Mouse (Mus musculus) limb, embryonic 15.5 days (tissue): Measurements from ENCODE around the gene Nfia. TPM values are rescaled to one million over a fixed set of nuclear protein-coding genes. Genes with fewer than 3 reads are reported as not detected.

Source experiments
- ATAC-seq: fragments of 200-750 bp; cut with Nextera tagmentation; 2 replicates; pipeline ENCODE4 v1.8.0; 2017; ENCODE audit warnings: low read depth, moderate TSS enrichment; ENCODE audit not compliant: insufficient number of reproducible peaks, low FRiP score, low TSS enrichment
- H3K27ac ChIP-seq: fragments of 300-500 bp; sonication (generic); 2 replicates; pipeline ENCODE4 v1.5.1; 2015; ENCODE audit warnings: moderate library complexity, mild to moderate bottlenecking, inconsistent platforms
- H3K27me3 ChIP-seq: fragments of 300-500 bp; sonication (generic); 2 replicates; pipeline ENCODE4 v1.6.1; 2015; ENCODE audit warnings: inconsistent platforms
- H3K36me3 ChIP-seq: fragments of 300-500 bp; sonication (generic); 2 replicates; pipeline ENCODE4 v1.6.1; 2015; ENCODE audit warnings: inconsistent platforms
- H3K4me1 ChIP-seq: fragments of 300-500 bp; sonication (generic); 2 replicates; pipeline ENCODE4 v1.6.1; 2015; ENCODE audit warnings: inconsistent platforms
- H3K4me2 ChIP-seq: fragments of 300-500 bp; sonication (generic); 2 replicates; pipeline ENCODE4 v1.6.1; 2015; ENCODE audit warnings: mild to moderate bottlenecking, inconsistent platforms
- H3K4me3 ChIP-seq: fragments of 300-500 bp; sonication (generic); 2 replicates; pipeline ENCODE4 v1.5.1; 2015; ENCODE audit warnings: mild to moderate bottlenecking, inconsistent platforms
- H3K9ac ChIP-seq: fragments of 300-500 bp; sonication (generic); 2 replicates; pipeline ENCODE4 v1.6.1; 2015; ENCODE audit warnings: inconsistent platforms
- H3K9me3 ChIP-seq: fragments of 300-500 bp; sonication (generic); 2 replicates; pipeline ENCODE4 v1.6.1; 2016; ENCODE audit warnings: inconsistent platforms
- WGBS: fragments of 180-500 bp; shearing (Covaris S2); methylation state at CpG from one replicate; pipeline ENCODE4 v1.1.7; 2015; 5-methylcytosine and 5-hydroxymethylcytosine counted together
- polyA plus RNA-seq: library from polyadenylated mRNA; unstranded; fragments of >200 nt; fragmentation: Nextera tagmentation; extraction: Ambion mirVana; gene quantifications from 2 replicates; pipeline ENCODE4 v1.2.1, GENCODE M21; 2015

The Nfia gene
- polyA plus RNA-seq, 1 experiment from 2014 or later: 64.9 TPM

DNA sequence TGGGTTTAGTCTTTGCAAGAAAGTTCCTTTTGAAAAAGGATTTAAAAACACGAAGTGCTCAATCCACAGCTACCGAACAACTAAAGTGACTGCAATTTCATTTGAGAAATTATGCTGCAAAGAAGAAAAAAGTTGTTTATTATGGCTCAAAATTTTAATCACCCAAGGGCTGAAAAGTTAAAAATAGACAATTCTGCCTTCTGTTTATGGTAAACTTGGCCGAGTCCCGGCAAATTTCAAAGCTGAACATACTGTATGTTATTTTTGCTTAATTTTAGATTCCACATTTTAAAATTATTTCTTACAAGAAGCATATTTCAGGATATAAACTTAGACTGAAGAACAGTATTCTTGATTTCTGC, 59.7 kb downstream of the Nfia start:
- peaks cover 32% of the 10 kb centered on the region for H3K4me1 ChIP-seq
- H3K36me3 ChIP-seq: peaks cover 4% of the 10 kb centered on the region; the same call in 1 of the 2 replicates
- no peaks in the 10 kb centered on the region for H3K9me3 ChIP-seq
- no peak overlapping the region for H3K4me2 ChIP-seq
- no peak for ATAC-seq
- H3K27ac ChIP-seq: no peak overlapping the region
- no peak overlapping the region for H3K4me3 ChIP-seq
- H3K9ac ChIP-seq: no peak overlapping the region
- H3K27me3 ChIP-seq: no peaks in the 10 kb centered on the region
- WGBS: 81% methylated on average over 4 of the region's 4 CpGs

- Histone ChIP-seq H3K4me3 (no peak overlapping the region), H3K36me3 (no peaks in the 10 kb centered on the region), H3K27me3 (no peaks in the 10 kb centered on the region), H3K27ac (no peak overlapping the region), H3K9ac (no peak overlapping the region), H3K4me2 (no peak overlapping the region), H3K9me3 (no peaks in the 10 kb centered on the region), H3K4me1 (peaks cover 35% of the 10 kb centered on the region)
- WGBS: 56% methylated on average over 13 of the region's 13 CpGs
- no peak for ATAC-seq
These were observed 64.3 kb downstream of the Nfia start for GRCm38 (mm10) chr4:97836812-97837211.

DNA sequence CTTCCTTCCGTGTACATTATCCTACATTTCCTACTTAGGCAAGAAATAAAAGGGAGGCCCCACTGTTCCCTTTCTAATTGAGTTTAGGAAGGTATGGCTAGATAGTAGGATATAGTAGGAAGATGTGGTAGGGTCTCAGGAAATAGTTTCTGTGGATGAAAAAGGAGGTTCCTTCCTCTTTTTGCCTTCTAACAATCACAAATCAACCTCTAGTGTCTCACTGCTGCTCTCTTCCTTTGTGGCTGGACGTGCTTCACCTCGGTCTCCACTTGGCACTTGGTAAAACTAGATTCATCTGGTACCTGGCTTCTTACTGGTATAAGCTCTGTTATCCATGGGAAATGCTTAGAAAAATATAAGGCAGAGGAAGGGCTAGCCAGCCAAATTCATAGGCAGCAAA, 65.2 kb downstream of the Nfia start:
- Histone ChIP-seq H3K9me3 (no peaks in the 10 kb centered on the region), H3K27me3 (no peaks in the 10 kb centered on the region), H3K36me3 (no peaks in the 10 kb centered on the region), H3K27ac (no peak overlapping the region), H3K4me3 (no peak overlapping the region), H3K9ac (no peak overlapping the region), H3K4me1 (peaks cover 35% of the 10 kb centered on the region), H3K4me2 (no peak overlapping the region)
- 79% methylated on average over 3 of the region's 3 CpGs for WGBS
- ATAC-seq: no peak

GRCm38 (mm10) chr4:97838651-97839050, 66.1 kb downstream of the Nfia start:
- Histone ChIP-seq H3K27ac (0 out of 2 replicates have a peak overlapping the region, but pooled peaks have one; percentile 8), H3K27me3 (no peaks in the 10 kb centered on the region), H3K36me3 (no peaks in the 10 kb centered on the region), H3K4me2 (no peak overlapping the region), H3K9ac (no peak overlapping the region), H3K4me3 (no peak overlapping the region), H3K9me3 (no peaks in the 10 kb centered on the region), H3K4me1 (peaks cover 35% of the 10 kb centered on the region)
- 54% methylated on average over 3 of the region's 3 CpGs for WGBS
- ATAC-seq: no peak

DNA sequence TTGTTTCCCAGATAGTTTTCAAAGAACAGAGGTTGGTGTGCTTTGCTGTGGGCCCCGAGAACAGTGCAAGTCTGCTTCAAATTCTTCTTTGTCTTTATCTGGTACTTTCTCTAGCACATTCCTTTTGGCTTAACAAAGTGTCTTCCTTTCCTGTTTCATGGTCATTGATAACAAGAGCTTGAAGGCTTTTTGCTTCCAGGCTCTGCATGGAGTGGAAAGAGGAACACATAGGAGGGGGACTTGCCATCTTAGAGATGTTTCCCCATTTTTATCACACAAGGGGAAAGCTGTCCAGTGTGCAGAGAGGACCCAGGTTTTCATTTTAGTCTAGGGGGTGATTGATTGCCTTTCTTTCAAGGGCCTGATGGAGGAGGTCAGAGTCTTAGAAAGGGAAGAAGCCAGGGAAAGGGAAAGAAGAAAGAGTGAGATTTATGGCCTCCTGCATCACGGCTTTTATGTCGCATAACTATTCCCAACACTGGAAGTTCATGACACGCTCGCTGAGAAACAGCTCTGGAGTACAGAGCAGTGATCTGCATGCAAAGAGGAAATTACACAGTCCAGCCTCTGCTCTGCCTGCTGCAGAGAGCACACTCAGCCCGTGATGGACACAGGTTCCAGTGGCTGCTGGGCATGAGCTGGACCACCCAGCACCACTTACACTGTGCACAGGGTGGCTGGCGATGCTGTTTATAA, 67.0 kb downstream of the Nfia start:
- no peaks in the 10 kb centered on the region for H3K36me3 ChIP-seq
- no peaks in the 10 kb centered on the region for H3K9me3 ChIP-seq
- WGBS: 33% methylated on average over 7 of the region's 7 CpGs
- no peak overlapping the region for H3K4me2 ChIP-seq
- no peak overlapping the region for H3K9ac ChIP-seq
- H3K27ac ChIP-seq: no peak overlapping the region
- H3K4me3 ChIP-seq: no peak overlapping the region
- peaks cover 39% of the 10 kb centered on the region for H3K4me1 ChIP-seq
- 0 out of 2 replicates have a peak, but pooled peaks have one; percentile 24 for ATAC-seq
- H3K27me3 ChIP-seq: no peaks in the 10 kb centered on the region

DNA sequence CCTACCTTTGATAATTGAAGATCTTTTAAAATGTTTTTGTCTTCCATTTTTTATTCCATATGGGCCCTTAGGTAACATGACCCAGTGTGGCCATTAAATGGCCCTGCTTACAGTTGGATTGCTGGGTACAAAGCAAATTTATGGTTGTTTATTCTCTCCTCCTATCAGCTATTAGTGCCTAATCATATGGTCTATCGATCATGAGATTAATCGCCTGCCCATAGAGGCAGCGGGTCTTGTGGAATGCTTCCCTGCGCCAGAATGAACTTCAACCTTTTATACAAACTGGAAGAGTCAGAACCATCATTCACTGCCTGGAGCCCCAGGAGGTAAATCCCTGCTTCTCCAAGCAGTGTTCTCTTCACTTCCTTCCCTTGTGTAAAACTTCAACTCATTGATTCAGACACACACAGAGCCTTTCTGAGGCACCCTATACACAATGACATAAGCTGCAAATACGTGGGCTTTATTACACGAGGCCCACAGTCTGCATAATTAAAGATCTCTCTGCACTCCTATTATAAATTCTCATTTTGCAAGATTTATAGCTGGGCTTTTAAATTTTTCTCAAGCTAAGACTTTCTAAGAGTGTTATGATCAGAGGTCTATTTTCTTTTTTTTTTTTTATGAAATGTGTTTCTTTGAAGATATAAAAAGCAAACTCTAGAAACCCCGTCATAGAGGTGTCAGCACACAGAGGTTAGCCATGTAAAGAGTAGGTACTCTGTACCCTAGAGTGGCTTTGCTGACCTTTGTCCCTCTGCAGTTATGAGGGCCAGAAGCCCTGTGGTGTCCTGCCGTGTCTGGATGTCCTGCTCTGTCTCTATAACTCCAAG, 67.9 kb downstream of the Nfia start:
- Histone ChIP-seq H3K27ac (no peak overlapping the region), H3K27me3 (no peaks in the 10 kb centered on the region), H3K4me2 (no peak overlapping the region), H3K4me3 (no peak overlapping the region), H3K9me3 (no peaks in the 10 kb centered on the region), H3K9ac (no peak overlapping the region), H3K4me1 (peaks cover 44% of the 10 kb centered on the region), H3K36me3 (no peaks in the 10 kb centered on the region)
- WGBS: 66% methylated on average over 8 of the region's 8 CpGs
- ATAC-seq: no peak

DNA sequence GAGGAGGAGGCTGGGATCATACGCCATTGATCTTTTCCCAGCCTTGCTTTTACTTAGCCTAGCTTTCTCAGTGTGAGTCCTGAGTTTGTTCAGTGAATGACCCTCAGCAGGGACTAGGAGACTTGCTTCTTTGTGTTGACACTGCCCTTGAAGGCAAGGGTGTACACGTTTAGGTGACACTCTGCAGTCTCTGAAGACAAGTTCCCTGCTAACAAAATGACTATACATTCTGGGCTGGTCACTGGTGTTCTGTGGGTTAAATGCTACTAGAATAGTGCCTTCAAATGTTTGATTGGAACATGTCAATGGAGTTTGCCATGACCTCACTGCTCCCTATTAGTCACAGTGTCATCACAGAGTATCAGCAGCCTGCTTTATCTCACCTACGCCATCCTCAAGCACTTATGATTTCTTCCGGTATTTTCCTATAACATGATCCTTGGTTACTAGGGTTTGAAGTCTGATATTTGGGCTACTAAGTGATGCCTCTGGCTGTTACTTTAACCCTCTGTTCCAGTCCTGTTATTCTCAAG, 68.6 kb downstream of the Nfia start:
- H3K27ac ChIP-seq: no peak overlapping the region
- H3K27me3 ChIP-seq: no peaks in the 10 kb centered on the region
- 83% methylated on average over 4 of the region's 4 CpGs for whole genome bisulfite sequencing
- H3K4me3 ChIP-seq: no peak overlapping the region
- H3K9ac ChIP-seq: no peak overlapping the region
- ATAC-seq: no peak
- H3K9me3 ChIP-seq: no peaks in the 10 kb centered on the region
- peaks cover 43% of the 10 kb centered on the region for H3K4me1 ChIP-seq
- H3K4me2 ChIP-seq: no peak overlapping the region
- H3K36me3 ChIP-seq: no peaks in the 10 kb centered on the region

GRCm38 (mm10) chr4:97841745-97842144, 69.2 kb downstream of the Nfia start:
- Histone ChIP-seq H3K27ac (no peak overlapping the region), H3K4me2 (no peak overlapping the region), H3K9ac (no peak overlapping the region), H3K9me3 (no peaks in the 10 kb centered on the region), H3K4me3 (no peak overlapping the region), H3K36me3 (no peaks in the 10 kb centered on the region), H3K27me3 (no peaks in the 10 kb centered on the region), H3K4me1 (peaks cover 42% of the 10 kb centered on the region)
- ATAC-seq: no peak
- WGBS: 64% methylated on average over 5 of the region's 5 CpGs

DNA sequence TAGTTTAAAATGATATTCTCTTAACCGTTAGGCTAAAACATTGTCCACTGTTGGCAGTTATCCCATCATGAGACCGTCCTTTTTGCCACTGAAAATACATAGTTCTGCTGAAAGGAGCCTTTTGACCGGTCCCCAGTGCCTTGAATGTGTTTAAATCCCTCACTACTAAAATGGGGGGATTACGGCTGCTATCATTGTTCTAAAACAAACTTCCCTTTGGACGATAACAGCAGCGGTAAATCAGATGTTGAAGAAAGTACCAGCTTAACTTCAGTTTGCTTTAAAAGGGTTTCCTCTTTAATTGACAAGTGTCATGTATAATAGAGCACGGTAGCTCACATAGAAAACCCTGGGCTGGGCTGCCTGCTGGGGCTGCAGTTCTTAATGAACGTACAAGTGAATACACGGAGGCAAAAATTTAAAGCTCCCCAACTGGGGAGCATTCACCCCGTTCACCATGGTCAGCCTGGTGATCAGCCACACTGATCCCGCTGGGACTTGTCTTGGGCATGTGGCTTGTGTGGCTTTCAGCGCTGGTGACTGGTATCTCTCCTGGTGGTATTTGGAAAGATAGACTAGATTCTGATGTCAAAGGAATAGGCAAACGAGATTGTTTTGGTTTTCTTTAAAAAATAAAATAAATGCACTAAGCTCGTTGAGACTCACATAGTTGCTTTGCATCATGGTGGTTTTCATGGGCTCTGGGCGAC, 71.6 kb downstream of the Nfia start:
- no peaks in the 10 kb centered on the region for H3K27me3 ChIP-seq
- no peak overlapping the region for H3K4me3 ChIP-seq
- peaks cover 4% of the 10 kb centered on the region; the same call in 1 of the 2 replicates for H3K36me3 ChIP-seq
- H3K4me1 ChIP-seq: peaks cover 38% of the 10 kb centered on the region
- H3K4me2 ChIP-seq: no peak overlapping the region
- H3K9ac ChIP-seq: no peak overlapping the region
- peak overlapping the region; percentile 84 for H3K27ac ChIP-seq
- ATAC-seq: no peak
- no peaks in the 10 kb centered on the region for H3K9me3 ChIP-seq
- WGBS: 47% methylated on average over 15 of the region's 15 CpGs

DNA sequence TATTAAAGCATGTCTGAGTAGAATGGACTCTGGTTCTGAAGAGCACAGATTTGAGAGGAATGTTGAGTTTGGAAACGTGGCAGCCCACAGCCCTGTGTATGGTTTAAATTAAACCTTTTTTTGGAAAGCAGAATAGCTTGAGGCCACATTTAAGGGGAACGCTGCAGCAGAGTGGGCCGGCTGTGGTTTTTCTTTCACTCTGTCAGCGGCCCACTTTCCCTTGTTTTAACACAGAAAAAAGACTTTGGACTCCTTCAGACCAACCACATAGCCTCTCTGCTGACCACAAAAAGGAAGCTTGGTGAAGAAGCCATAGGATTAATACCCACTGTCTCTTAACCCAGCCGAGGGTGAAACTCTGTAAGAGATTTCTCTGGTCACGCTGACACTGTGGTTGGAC, 72.4 kb downstream of the Nfia start:
- 9% methylated on average over 6 of the region's 6 CpGs for WGBS

GRCm38 (mm10) chr4:97847653-97848052, 75.1 kb downstream of the Nfia start:
- 50% methylated on average over 5 of the region's 5 CpGs for WGBS
- no peak; the same call in 1 of the 2 replicates for ATAC-seq
- Histone ChIP-seq H3K27me3 (no peaks in the 10 kb centered on the region), H3K4me2 (no peak overlapping the region), H3K36me3 (peaks cover 5% of the 10 kb centered on the region; the same call in 1 of the 2 replicates), H3K27ac (no peak overlapping the region), H3K9ac (no peak overlapping the region), H3K9me3 (no peaks in the 10 kb centered on the region), H3K4me1 (peaks cover 22% of the 10 kb centered on the region), H3K4me3 (no peak overlapping the region)

More for the DNA sequence above, 72.4 kb downstream of the Nfia start:
- Histone ChIP-seq H3K27me3 (no peaks in the 10 kb centered on the region), H3K4me2 (peak overlapping the region; percentile 31; the same call in 1 of the 2 replicates), H3K9me3 (no peaks in the 10 kb centered on the region), H3K4me3 (peak overlapping the region; percentile 19), H3K9ac (no peak overlapping the region), H3K27ac (peak overlapping the region; percentile 84), H3K4me1 (peaks cover 30% of the 10 kb centered on the region), H3K36me3 (peaks cover 5% of the 10 kb centered on the region; the same call in 1 of the 2 replicates)
- peak; percentile 73; the same call in 1 of the 2 replicates for ATAC-seq
